Comparison of ENCODE assay signal across 10 mouse cellular contexts in genomic region chr19:6343996-6344395, GRCm38 (mm10).
"Had no signal": no experiment of that assay in that cellular context is flagged by ENCODE, and none has a peak within 500 bp of the region (broad histone marks: within the 10 kb centered on the region; RNA-seq: fewer than 3 reads in every experiment).

No protein-coding gene starts in this region.

- DNase-seq: kidney, postnatal 25 days; liver, embryonic 13.5 days; liver, postnatal 0 days; right cerebral cortex, postnatal 14 days had no signal

- H3K27me3 ChIP-seq: liver, embryonic 13.5 days; lung, embryonic 15.5 days; midbrain, embryonic 12.5 days; stomach, embryonic 15.5 days had no signal

- H3K27ac ChIP-seq: left cerebral cortex, adult 2 months; limb, embryonic 10.5 days; liver, embryonic 13.5 days; lung, embryonic 15.5 days; midbrain, embryonic 12.5 days; stomach, embryonic 15.5 days had no signal

- ATAC-seq: liver, postnatal 0 days; midbrain, embryonic 16.5 days had no signal

- H3K4me3 ChIP-seq: left cerebral cortex, adult 2 months; limb, embryonic 10.5 days; liver, embryonic 13.5 days; lung, embryonic 15.5 days; midbrain, embryonic 12.5 days; stomach, embryonic 15.5 days had no signal
